Mouse (Mus musculus): ENCODE measurements around the gene Auts2. TPM values are rescaled to one million over a fixed set of nuclear protein-coding genes. Genes with fewer than 3 reads are reported as not detected.

Gene Auts2
- polyA plus RNA-seq, 1 experiment from 2014 or later: 70.9 TPM

DNA sequence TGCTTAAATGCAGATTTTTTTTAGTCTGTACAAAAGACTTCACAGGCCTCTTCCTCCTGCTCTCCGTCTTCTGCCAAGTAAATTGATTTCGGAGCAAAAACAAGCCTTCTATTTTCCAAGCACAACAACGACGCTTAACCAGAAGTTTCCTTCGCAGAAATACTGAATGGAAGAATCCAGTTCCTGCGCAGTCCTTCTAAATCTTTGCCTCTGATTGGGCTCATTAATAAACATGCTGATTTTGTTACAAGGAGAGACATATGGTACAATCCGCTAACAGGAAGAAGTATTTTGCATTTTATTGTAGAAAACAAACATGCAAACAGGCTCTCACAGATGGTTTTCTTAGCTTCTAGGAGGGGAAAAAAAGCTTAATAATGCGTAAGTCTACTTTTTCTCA, 878.1 kb downstream of the Auts2 start:
- Histone ChIP-seq H3K27ac (no peak overlapping the region), H3K27me3 (replicated peaks) (no peaks in the 10 kb centered on the region), H3K9me3 (no peaks in the 10 kb centered on the region), H3K36me3 (replicated peaks) (no peaks in the 10 kb centered on the region), H3K4me2 (no peak overlapping the region), H3K9ac (no peak overlapping the region), H3K4me3 (no peak overlapping the region), H3K4me1 (peaks cover 9% of the 10 kb centered on the region; the same call in 1 of the 2 replicates)
- ATAC-seq (replicated peaks): no peak
- 57% methylated on average over 8 of the region's 8 CpGs for WGBS

DNA sequence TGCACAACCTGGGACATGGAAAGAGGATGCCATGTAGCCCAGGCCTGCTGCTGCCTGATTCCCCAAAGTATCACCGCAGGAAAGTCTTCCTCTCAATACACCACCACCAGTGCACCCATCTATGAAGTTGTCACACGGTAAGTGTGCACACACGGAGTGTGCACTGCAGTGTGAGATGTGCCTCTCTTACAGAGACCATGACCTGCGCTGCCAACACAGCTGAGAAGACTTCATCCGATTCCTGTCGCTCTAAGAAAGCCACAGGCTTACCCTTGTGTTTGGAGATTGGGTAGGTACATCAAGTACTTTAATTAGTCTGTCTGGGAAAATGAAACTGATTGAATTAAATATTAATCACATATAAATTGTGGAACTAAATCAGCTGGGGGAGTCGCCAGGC, 878.5 kb downstream of the Auts2 start:
- Histone ChIP-seq H3K4me1 (peaks cover 9% of the 10 kb centered on the region; the same call in 1 of the 2 replicates), H3K27me3 (replicated peaks) (no peaks in the 10 kb centered on the region), H3K9ac (no peak overlapping the region), H3K4me3 (no peak overlapping the region), H3K9me3 (no peaks in the 10 kb centered on the region), H3K4me2 (no peak overlapping the region), H3K36me3 (replicated peaks) (no peaks in the 10 kb centered on the region), H3K27ac (no peak overlapping the region)
- ATAC-seq (replicated peaks): no peak
- 72% methylated on average over 7 of the region's 7 CpGs for WGBS

DNA sequence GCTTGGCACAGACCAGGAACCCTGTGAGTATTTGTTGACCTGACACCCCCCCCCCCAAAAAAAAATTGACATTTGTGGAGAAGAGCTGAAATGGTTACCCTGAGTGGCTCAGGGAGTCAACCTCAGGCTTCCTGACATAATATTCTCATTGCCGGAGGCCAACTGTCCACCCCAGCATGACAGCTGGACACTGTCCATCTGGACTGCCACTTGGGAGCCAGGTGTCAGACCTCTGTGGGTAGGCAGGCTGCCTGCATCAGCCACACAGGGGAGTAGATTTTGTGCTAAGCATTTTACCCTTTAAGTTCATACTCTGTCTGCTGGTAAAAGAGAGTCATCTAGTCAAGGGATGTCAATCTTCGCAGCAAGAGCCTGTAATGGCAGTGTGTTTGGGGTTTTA, 880.5 kb downstream of the Auts2 start:
- H3K9ac ChIP-seq: no peak overlapping the region
- H3K36me3 ChIP-seq (replicated peaks): no peaks in the 10 kb centered on the region
- peaks cover 20% of the 10 kb centered on the region for H3K4me1 ChIP-seq
- 86% methylated on average over 2 of the region's 2 CpGs for WGBS
- ATAC-seq (replicated peaks): no peak
- H3K27ac ChIP-seq: no peak overlapping the region
- H3K9me3 ChIP-seq: no peaks in the 10 kb centered on the region
- no peak overlapping the region for H3K4me2 ChIP-seq
- no peak overlapping the region for H3K4me3 ChIP-seq
- no peaks in the 10 kb centered on the region for H3K27me3 ChIP-seq (replicated peaks)

DNA sequence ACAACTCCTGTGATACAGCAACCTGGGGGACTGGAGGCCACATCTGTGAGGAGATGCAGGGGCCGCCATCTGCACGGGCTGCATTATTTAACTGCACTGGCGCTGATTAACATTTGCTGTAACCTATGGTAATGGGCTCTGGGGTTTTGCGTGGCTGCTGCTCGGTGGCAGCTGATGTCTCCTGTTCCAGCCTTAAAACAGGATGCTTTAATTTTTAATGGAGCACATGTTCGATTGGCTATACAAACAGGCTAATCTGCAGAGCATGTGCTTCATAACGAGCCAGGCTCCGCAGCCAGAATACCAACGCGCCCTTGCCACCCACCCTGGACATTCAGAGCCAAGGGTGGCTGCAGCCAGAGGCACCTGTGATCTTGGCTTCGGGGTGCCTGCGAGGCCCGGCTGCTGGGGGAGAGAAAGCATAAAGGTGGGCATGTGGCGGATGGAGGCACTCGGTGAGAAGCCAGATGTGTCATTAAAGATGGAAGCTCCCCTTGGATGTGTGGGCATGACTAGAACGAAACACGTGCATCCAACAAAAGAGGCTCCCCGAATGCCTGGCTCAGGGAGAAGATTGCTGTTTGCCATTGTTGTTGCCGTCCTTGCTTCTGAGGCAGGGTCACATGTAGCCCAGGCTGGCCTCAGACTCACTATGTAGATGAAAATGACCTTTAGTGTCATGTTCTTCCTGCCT, 884.2 kb downstream of the Auts2 start:
- H3K4me1 ChIP-seq: peaks cover 16% of the 10 kb centered on the region
- ATAC-seq (replicated peaks): peak; percentile 70
- no peak overlapping the region for H3K9ac ChIP-seq
- no peaks in the 10 kb centered on the region for H3K9me3 ChIP-seq
- H3K27me3 ChIP-seq (replicated peaks): no peaks in the 10 kb centered on the region
- 47% methylated on average over 19 of the region's 19 CpGs for WGBS
- H3K36me3 ChIP-seq (replicated peaks): no peaks in the 10 kb centered on the region
- no peak overlapping the region for H3K4me3 ChIP-seq
- H3K27ac ChIP-seq: peak overlapping the region; percentile 30
- no peak overlapping the region for H3K4me2 ChIP-seq

DNA sequence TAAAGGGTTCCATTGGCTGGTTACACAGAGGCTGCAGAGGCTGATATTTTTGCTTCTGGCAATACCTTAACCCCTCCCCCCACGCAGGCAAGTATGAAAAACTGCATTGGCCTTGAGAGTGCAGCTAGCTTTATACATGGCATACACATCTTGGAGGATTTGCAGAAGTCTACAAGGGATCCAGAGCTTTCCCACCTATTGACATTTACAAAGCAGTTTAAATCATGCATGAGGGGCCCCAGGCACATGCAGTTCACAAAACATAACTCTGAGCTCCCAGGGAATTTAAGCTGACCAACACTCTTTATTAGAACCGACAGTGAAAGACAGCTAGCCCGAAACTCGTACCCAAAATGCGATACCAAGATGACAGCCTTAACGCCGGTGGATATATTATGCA, 888.9 kb downstream of the Auts2 start:
- no peak overlapping the region for H3K4me3 ChIP-seq
- H3K9ac ChIP-seq: no peak overlapping the region
- H3K27me3 ChIP-seq (replicated peaks): 0 out of 2 replicates have a peak, but pooled peaks cover 7% of the 10 kb centered on the region
- 23% methylated on average over 7 of the region's 7 CpGs for WGBS
- H3K27ac ChIP-seq: no peak overlapping the region
- ATAC-seq (replicated peaks): no peak; the same call in 1 of the 2 replicates
- H3K9me3 ChIP-seq: no peaks in the 10 kb centered on the region
- H3K4me2 ChIP-seq: no peak overlapping the region
- H3K4me1 ChIP-seq: peaks cover 24% of the 10 kb centered on the region
- 0 out of 2 replicates have a peak, but pooled peaks cover 3% of the 10 kb centered on the region for H3K36me3 ChIP-seq (replicated peaks)

DNA sequence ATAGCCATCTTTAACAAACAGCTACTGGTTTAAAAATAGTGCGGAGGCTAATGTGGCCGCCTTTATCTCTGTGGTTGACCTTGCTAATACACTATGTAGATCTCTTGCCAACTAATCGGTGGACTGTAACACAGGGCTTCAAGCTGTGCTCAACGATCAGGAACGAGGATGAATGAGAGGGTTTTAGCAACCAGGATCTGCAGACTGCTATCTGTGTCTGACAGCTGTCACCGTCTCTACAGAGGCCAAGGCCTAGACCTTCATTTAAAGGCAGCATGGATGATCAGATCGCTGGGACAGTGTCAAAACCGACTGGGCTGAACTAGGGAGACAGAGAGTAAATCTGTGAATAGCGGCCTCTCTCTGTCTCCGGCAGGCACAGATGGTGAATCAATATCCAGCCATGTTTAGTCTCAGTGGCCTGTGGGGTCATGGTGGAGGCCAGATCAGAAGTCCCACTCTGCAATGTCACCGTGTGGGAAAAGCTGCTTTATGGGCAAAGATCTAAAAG, 892.7 kb downstream of the Auts2 start:
- WGBS: 30% methylated on average over 11 of the region's 11 CpGs

DNA sequence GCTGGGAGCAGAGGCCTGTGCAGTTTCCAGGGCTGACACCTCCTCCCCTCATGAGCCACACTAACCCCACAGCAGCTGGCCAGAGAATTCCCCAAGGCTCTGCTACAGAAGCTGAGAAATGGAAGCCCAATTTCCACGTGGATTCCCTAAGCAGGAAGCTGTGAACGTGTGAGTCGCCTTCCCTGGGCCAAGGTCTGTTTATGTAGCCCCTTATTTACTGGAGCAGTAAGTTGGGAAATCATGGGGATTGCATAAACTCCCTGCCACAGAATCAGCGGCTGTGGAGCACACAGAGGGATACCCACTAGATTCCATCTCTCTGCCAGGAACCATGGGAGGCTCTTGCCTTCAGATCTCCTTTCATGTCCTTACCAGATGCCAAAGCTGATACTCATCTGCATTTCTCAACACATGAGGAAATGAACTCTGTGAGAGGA, 895.4 kb downstream of the Auts2 start:
- Histone ChIP-seq H3K27me3 (replicated peaks) (0 out of 2 replicates have a peak, but pooled peaks cover 7% of the 10 kb centered on the region), H3K9me3 (no peaks in the 10 kb centered on the region), H3K4me1 (peaks cover 59% of the 10 kb centered on the region), H3K27ac (no peak overlapping the region), H3K4me2 (no peak overlapping the region), H3K9ac (no peak overlapping the region), H3K4me3 (no peak overlapping the region), H3K36me3 (replicated peaks) (0 out of 2 replicates have a peak, but pooled peaks cover 3% of the 10 kb centered on the region)
- no peak for ATAC-seq (replicated peaks)
- WGBS: 18% methylated on average over 4 of the region's 4 CpGs

More for the DNA sequence above, 892.7 kb downstream of the Auts2 start:
- H3K36me3 ChIP-seq (replicated peaks): 0 out of 2 replicates have a peak, but pooled peaks cover 3% of the 10 kb centered on the region
- no peak for ATAC-seq (replicated peaks)
- no peak overlapping the region for H3K9ac ChIP-seq
- peaks cover 43% of the 10 kb centered on the region for H3K4me1 ChIP-seq
- no peak overlapping the region for H3K4me2 ChIP-seq
- 0 out of 2 replicates have a peak, but pooled peaks cover 7% of the 10 kb centered on the region for H3K27me3 ChIP-seq (replicated peaks)
- H3K9me3 ChIP-seq: no peaks in the 10 kb centered on the region
- H3K4me3 ChIP-seq: no peak overlapping the region
- H3K27ac ChIP-seq: no peak overlapping the region

DNA sequence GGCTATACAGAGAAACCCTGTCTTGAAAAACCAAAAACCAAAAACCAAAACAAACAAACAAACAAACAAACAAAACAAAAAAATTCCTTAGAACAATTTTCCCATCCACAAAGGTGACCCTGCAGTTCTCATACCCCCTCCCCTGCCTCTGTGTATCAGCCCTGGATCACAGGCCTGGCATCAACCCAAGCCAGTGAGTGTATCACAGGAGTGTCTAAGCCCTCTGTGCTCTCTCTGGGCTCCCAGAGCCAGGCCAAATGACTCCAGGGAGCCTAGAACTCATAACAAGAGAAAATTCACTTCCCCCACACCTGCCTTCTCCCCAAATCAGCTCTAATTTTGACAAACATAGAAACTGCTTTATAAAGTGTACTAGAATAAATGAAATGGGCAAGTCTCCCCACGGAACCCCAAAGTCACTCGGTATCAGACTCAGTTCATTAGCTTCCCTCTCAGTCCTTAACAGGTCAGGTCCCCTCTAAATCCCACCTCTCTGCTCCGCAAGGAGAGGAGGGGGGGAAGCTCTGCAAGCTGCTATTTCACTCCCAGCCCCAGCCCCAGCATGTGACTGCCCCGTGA, 896.0 kb downstream of the Auts2 start:
- H3K4me1 ChIP-seq: peaks cover 64% of the 10 kb centered on the region
- H3K9me3 ChIP-seq: no peaks in the 10 kb centered on the region
- H3K9ac ChIP-seq: no peak overlapping the region
- no peak overlapping the region for H3K27ac ChIP-seq
- no peak overlapping the region for H3K4me3 ChIP-seq
- 39% methylated on average over 4 of the region's 4 CpGs for WGBS
- no peak for ATAC-seq (replicated peaks)
- 0 out of 2 replicates have a peak, but pooled peaks cover 7% of the 10 kb centered on the region for H3K27me3 ChIP-seq (replicated peaks)
- H3K36me3 ChIP-seq (replicated peaks): 0 out of 2 replicates have a peak, but pooled peaks cover 3% of the 10 kb centered on the region
- H3K4me2 ChIP-seq: no peak overlapping the region

DNA sequence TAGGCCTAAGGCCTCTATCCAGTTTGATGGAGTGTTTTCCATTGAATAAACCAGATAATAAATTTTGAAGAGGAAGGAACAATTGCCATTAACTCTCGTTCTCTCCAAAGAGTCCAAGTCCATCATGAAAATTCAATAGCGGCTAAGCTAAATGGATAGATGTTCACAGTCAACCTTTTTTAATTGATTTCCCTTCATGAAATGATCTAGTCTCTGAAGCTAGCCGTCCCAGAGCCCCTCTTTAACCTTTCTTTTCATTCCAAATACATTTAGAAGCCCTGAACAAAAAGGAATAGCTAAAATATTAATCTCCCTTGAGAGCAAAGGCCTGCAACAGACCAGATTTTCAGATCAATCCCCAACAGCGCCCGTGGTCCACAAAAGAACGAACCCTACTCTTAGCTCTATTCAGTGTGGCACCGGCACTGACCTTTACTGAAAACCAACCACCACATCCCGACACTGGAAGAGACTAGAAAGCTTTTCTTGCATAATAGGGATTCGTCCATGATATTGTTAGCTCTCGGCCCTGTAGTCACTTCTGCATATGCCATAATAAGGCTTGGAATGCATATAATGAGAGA, 896.9 kb downstream of the Auts2 start:
- ATAC-seq (replicated peaks): no peak
- H3K9me3 ChIP-seq: no peaks in the 10 kb centered on the region
- no peak overlapping the region for H3K4me3 ChIP-seq
- H3K9ac ChIP-seq: no peak overlapping the region
- H3K4me1 ChIP-seq: peaks cover 72% of the 10 kb centered on the region
- 0 out of 2 replicates have a peak, but pooled peaks cover 7% of the 10 kb centered on the region for H3K27me3 ChIP-seq (replicated peaks)
- WGBS: 27% methylated on average over 10 of the region's 10 CpGs
- peak overlapping the region; percentile 55 for H3K27ac ChIP-seq
- H3K4me2 ChIP-seq: no peak overlapping the region
- 0 out of 2 replicates have a peak, but pooled peaks cover 3% of the 10 kb centered on the region for H3K36me3 ChIP-seq (replicated peaks)

DNA sequence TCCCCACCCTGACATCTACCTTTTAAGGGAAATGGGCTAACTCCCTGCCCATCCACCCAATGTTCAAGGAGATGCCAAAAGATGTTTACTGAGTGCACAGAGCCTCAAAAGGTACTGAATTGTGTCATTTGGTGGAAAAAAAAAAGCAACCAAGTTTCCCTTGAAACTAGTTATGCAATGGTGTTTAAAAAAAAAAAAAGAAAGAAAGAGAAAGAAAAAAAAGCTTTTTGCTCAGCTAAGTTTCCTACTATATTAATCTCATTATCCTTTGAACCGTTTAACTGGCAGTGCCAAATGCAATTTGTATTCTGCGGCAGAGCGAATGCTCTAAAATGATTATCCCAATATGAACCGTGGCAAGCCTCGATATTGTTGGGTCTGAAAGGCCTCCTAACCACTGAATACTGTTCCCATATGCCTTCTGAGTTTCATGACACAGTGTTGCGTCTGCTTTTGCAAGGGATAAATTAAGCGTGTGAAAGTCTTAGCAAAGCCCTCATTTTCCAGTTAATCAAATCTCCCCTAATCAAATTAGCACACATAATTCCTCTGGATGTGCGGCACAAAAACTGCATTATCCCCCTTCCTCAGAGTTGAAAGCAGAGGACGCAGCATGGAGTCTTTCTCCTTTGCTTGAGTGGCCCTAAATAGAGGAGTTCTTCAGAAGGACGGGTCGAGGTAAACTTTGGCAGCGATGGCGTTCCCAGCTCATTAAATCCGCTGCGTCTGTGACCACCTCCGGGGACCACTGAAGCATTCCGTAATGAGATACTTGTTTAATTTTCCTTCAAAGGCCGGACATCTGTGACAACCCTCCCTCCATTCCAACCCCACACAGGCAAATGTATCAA, 897.6 kb downstream of the Auts2 start:
- Histone ChIP-seq H3K9me3 (no peaks in the 10 kb centered on the region), H3K9ac (no peak overlapping the region), H3K4me1 (peaks cover 70% of the 10 kb centered on the region), H3K4me3 (no peak overlapping the region), H3K36me3 (replicated peaks) (no peaks in the 10 kb centered on the region), H3K4me2 (no peak overlapping the region), H3K27me3 (replicated peaks) (0 out of 2 replicates have a peak, but pooled peaks cover 7% of the 10 kb centered on the region), H3K27ac (peak overlapping the region; percentile 55)
- WGBS: 13% methylated on average over 18 of the region's 18 CpGs
- 0 out of 2 replicates have a peak, but pooled peaks have one; percentile 29 for ATAC-seq (replicated peaks)

DNA sequence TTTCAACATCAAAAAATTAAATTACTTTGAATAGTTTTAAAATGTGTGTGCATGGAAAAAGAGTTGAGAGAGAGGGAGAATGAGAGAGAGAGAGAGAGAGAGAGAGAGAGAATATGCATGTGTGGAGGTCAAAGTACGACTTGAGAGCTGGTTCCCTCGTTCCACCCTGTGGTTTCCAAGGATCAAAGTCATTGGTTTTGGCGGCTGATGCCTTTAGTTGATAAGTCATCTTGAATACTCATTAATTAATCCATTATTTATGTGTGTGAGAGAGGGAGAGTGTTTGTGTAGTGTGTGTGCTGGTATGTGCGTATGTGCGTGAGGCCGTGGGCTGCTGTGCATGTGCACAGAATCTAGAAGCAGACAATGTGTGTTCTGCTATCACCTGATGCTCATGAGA, 898.8 kb downstream of the Auts2 start:
- 57% methylated on average over 6 of the region's 6 CpGs for WGBS
- no peaks in the 10 kb centered on the region for H3K36me3 ChIP-seq (replicated peaks)
- peaks cover 65% of the 10 kb centered on the region for H3K4me1 ChIP-seq

More for the DNA sequence above, 898.8 kb downstream of the Auts2 start:
- H3K4me2 ChIP-seq: no peak overlapping the region
- no peak overlapping the region for H3K4me3 ChIP-seq
- H3K9me3 ChIP-seq: no peaks in the 10 kb centered on the region
- no peak overlapping the region for H3K9ac ChIP-seq
- ATAC-seq (replicated peaks): no peak
- H3K27me3 ChIP-seq (replicated peaks): 0 out of 2 replicates have a peak, but pooled peaks cover under 1% of the 10 kb centered on the region
- H3K27ac ChIP-seq: no peak overlapping the region
